Mouse (Mus musculus) liver, embryonic 14.5 days (tissue): ENCODE results near the gene Gen1. TPM values are rescaled to one million over a fixed set of nuclear protein-coding genes. Genes with fewer than 3 reads are reported as not detected.
A peak's percentile ranks its signal among the peaks of the same experiment; 100 is the strongest.

ENCODE experiments used
- ATAC-seq: fragments of 200-750 bp; cut with Nextera tagmentation; 2 replicates; pipeline ENCODE4 v1.8.0; 2017; ENCODE audit warnings: moderate number of reproducible peaks, mild to moderate bottlenecking, moderate library complexity; ENCODE audit not compliant: insufficient read depth
- DNase-seq, 3 experiments: peaks; one replicate each; pipeline ENCODE4 v3.0.0-alpha.2; 2012 to 2013; ENCODE audit warnings: low read depth in 3 of 3, low spot score in 3 of 3
- H3K27ac ChIP-seq: fragments of 300-500 bp; sonication (generic); 2 replicates; pipeline ENCODE4 v1.5.1; 2014; ENCODE audit warnings: moderate library complexity, mild to moderate bottlenecking, control low read depth, inconsistent platforms
- H3K27me3 ChIP-seq: fragments of 300-500 bp; sonication (generic); 2 replicates; pipeline ENCODE4 v1.6.1; 2014; ENCODE audit warnings: mild to moderate bottlenecking, low read length, moderate library complexity; ENCODE audit not compliant: control insufficient read depth, insufficient read depth
- H3K36me3 ChIP-seq: fragments of 300-500 bp; sonication (generic); replicated peaks from 2 replicates; pipeline ENCODE4 v1.6.1; 2014; ENCODE audit warnings: low read depth; ENCODE audit not compliant: control insufficient read depth, insufficient read depth
- H3K4me1 ChIP-seq, 2 experiments: fragments of 200-500 bp in 1 of 2; fragments of 300-500 bp in 1 of 2; sonication (generic) in 1 of 2; replicated peaks; 2 replicates each; pipeline ENCODE4 v1.6.1; 2012 to 2014; ENCODE audit warnings: antibody characterized with exemption in 1 of 2, inconsistent platforms in 1 of 2, low read length in 1 of 2; ENCODE audit not compliant: control insufficient read depth in 2 of 2, insufficient read depth in 2 of 2
- H3K4me2 ChIP-seq: fragments of 300-500 bp; sonication (generic); 2 replicates; pipeline ENCODE4 v1.6.1; 2014; ENCODE audit warnings: low read depth, mild to moderate bottlenecking, control low read depth, moderate library complexity
- H3K4me3 ChIP-seq, 2 experiments: fragments of 200-500 bp in 1 of 2; fragments of 300-500 bp in 1 of 2; sonication (generic) in 1 of 2; 2 replicates each; pipeline ENCODE4 v1.5.1; 2012 to 2014; ENCODE audit warnings: low read depth in 2 of 2, low read length in 2 of 2, mild to moderate bottlenecking in 2 of 2, control low read depth in 1 of 2, inconsistent platforms in 1 of 2, moderate library complexity in 1 of 2; ENCODE audit not compliant: insufficient read depth in 1 of 2
- H3K9ac ChIP-seq: fragments of 300-500 bp; sonication (generic); replicated peaks from 2 replicates; pipeline ENCODE4 v1.6.1; 2014; ENCODE audit warnings: mild to moderate bottlenecking, control low read depth, moderate library complexity
- H3K9me3 ChIP-seq: fragments of 300-500 bp; sonication (generic); 2 replicates; pipeline ENCODE4 v1.6.1; 2016; ENCODE audit warnings: low read length, mixed read lengths; ENCODE audit not compliant: control insufficient read depth
- CTCF ChIP-seq: IDR thresholded peaks from 2 replicates; pipeline ENCODE4 v1.5.1; 2016; ENCODE audit warnings: antibody characterized with exemption, low read depth, control low read depth
- EP300 ChIP-seq: IDR thresholded peaks from 2 replicates; pipeline ENCODE4 v1.6.1; 2016; ENCODE audit warnings: antibody characterized with exemption, low read depth
- WGBS: fragments of 180-500 bp; shearing (Covaris S2); extraction: QIAGEN DNeasy Blood & Tissue Kit; methylation state at CpG from one replicate; pipeline ENCODE4 v1.1.7; 2014; ENCODE audit not compliant: insufficient replicate concordance; 5-methylcytosine and 5-hydroxymethylcytosine counted together
- polyA plus RNA-seq, 2 experiments: library from polyadenylated mRNA; depleted of rRNA in 1 of 2; stranded (reverse) in 1 of 2; unstranded in 1 of 2; fragments of >200 nt; fragmentation: Nextera tagmentation in 1 of 2; extraction: Ambion mirVana in 1 of 2; gene quantifications; 2 replicates each; pipeline versions ENCODE4 v1.2.1 to v1.2.3; 2012 to 2014

Gen1 gene
- polyA plus RNA-seq, 2 experiments: 4.4 to 10.9 TPM

GRCm38 (mm10) chr12:11264895-11265294 is 706 bp downstream of the Gen1 start:
- peaks cover 6 to 10% of the 10 kb centered on the region in 2 experiments; a peak in 3 of 4 replicates for H3K4me1 ChIP-seq
- peak overlapping the region; percentile 84 for H3K4me2 ChIP-seq
- WGBS: under 1% methylated on average over 13 of the region's 13 CpGs
- no peaks in the 10 kb centered on the region for H3K36me3 ChIP-seq
- peak in 2 of 3 experiments; percentile 23 to 28 for DNase-seq
- TF ChIP-seq EP300 (no peak), CTCF (no peak)
- peak overlapping the region; percentile 84 for H3K27ac ChIP-seq
- H3K27me3 ChIP-seq: no peaks in the 10 kb centered on the region
- no peaks in the 10 kb centered on the region for H3K9me3 ChIP-seq
- H3K9ac ChIP-seq: peak overlapping the region; percentile 94
- ATAC-seq: no peak
- peak overlapping the region; percentile 80 to 96 for H3K4me3 ChIP-seq

DNA sequence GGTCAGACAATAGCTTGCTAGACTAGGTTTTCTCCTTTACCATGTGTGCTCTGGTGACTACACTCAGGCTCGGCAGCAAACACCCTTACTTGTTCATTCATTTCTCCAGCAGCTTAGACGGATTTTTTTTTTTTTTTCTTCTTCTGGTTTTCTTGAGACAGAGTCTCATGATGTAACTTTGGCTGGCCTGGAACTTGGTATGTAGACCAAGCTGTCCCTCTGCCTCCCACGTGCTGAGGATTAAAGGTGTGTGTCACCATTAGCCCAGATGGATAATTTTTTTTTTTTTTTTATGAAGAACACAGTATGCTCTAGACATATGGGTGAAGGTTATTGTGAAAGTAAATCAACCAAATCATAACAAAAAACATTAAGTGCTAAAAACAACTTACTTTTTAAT is 15.3 kb downstream of the Gen1 start:
- Histone ChIP-seq H3K4me1 (no peaks in the 10 kb centered on the region), H3K27ac (no peak overlapping the region), H3K27me3 (no peaks in the 10 kb centered on the region), H3K9ac (no peak overlapping the region), H3K9me3 (no peaks in the 10 kb centered on the region), H3K36me3 (peaks cover 37% of the 10 kb centered on the region), H3K4me3 (no peak overlapping the region), H3K4me2 (no peak overlapping the region)
- 65% methylated on average over 3 of the region's 3 CpGs for WGBS
- ATAC-seq (no peak), DNase-seq (no peak)
- TF ChIP-seq EP300: no peak
- TF ChIP-seq CTCF: no peak

DNA sequence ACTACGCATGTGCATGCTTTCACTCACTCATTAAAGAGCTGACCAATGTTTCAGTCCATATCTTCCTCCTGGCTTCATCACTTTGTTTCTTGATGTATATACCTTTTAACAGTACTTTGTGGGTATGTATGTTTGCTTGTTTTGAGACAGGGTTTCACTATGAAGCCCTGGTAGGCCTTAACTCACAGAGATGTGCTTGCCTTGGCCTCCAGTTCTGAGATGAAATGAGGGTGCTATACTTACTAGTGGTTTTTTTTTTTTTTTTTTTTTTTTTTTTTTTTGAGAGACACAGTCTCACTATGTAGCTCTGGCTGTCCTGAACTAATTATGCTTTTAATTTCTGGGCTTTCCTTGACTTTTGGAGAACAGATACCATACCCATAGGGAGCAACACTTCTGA is 18.1 kb downstream of the Gen1 start:
- H3K27me3 ChIP-seq: no peaks in the 10 kb centered on the region
- no peak overlapping the region for H3K9ac ChIP-seq
- DNase-seq (no peak), ATAC-seq (no peak)
- TF ChIP-seq CTCF (no peak), EP300 (no peak)
- peaks cover 36% of the 10 kb centered on the region for H3K36me3 ChIP-seq
- 96% methylated on average over 1 of the region's 1 CpGs for WGBS
- no peak overlapping the region for H3K27ac ChIP-seq
- H3K4me2 ChIP-seq: no peak overlapping the region
- no peaks in the 10 kb centered on the region for H3K4me1 ChIP-seq
- no peaks in the 10 kb centered on the region for H3K9me3 ChIP-seq
- no peak overlapping the region for H3K4me3 ChIP-seq

GRCm38 (mm10) chr12:11235996-11236395 is 29.6 kb downstream of the Gen1 start:
- Histone ChIP-seq H3K27me3 (no peaks in the 10 kb centered on the region), H3K9me3 (no peaks in the 10 kb centered on the region), H3K36me3 (no peaks in the 10 kb centered on the region), H3K4me3 (no peak overlapping the region), H3K9ac (no peak overlapping the region), H3K27ac (no peak overlapping the region), H3K4me2 (no peak overlapping the region), H3K4me1 (no peaks in the 10 kb centered on the region)
- ATAC-seq (no peak), DNase-seq (no peak)
- WGBS: 46% methylated on average over 2 of the region's 2 CpGs
- TF ChIP-seq EP300 (no peak), CTCF (no peak)

DNA sequence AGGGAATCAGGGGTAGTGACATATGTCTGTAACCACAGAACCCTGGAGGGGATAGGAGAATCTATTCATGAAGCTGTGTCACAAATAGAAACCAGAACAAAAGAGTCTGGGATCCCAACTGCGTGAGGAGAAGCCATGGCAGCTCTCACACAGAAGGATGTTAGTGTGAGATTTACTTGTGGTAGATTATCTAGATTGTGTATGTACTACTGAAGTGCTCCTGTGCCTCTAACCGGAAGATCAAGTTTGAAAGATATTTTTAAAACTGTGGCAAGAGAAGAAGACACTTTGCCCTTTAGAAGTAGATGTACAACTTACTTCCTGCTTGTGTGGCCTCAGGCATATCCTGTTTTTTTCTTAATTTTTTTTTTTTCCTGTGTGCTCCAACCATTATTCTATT is 35.3 kb downstream of the Gen1 start:
- no peak for DNase-seq
- no peaks in the 10 kb centered on the region for H3K9me3 ChIP-seq
- H3K27me3 ChIP-seq: no peaks in the 10 kb centered on the region
- TF ChIP-seq EP300: no peak
- TF ChIP-seq CTCF: no peak
- no peaks in the 10 kb centered on the region for H3K36me3 ChIP-seq
- H3K9ac ChIP-seq: no peak overlapping the region
- H3K27ac ChIP-seq: no peak overlapping the region
- 10% methylated on average over 2 of the region's 2 CpGs for WGBS
- no peaks in the 10 kb centered on the region for H3K4me1 ChIP-seq
- H3K4me3 ChIP-seq: no peak overlapping the region
- H3K4me2 ChIP-seq: no peak overlapping the region
- no peak for ATAC-seq
